Mouse (Mus musculus): ENCODE measurements around the gene Plxna4.

Gene Plxna4

DNA sequence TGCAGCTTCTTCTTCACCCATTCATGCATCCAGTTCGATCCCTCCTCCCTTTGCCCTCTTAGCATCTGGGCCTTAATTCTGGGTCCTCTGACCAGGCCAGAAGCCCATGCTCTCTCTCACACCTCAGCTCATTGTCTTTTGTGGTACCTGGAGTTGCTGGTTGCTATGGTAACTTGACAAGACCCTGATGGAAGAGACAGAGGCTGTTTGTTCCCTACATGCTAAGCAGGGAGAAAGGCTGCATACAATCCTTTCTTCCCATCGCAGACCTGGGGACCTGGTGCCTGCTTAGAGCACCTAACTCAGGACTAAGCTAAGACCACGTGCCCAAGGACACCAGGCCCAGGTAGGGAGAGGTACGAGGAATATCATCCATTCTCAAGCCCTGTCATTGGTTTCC, 443.2 kb downstream of the Plxna4 start:
- DNase-seq = no peak

DNA sequence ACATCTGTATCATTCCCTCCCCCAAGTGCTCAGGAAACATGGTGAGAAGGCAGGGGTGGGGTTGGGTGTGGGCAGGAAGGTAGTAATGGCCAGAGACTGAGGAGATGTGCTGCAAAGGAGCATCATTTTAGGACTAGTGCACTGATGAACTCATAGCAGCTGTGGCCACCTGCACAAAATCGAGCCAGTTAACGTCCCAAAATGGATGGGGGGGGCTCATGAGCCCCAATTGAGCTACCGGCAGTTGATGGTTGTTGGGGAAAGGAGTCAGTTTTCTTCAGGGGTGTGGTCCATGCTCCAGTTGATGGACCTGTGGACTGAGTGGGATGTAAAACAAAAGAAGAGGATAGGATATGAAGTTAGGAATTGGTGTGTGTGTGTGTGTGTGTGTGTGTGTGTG, 448.5 kb downstream of the Plxna4 start:
- DNase-seq = no peak

DNA sequence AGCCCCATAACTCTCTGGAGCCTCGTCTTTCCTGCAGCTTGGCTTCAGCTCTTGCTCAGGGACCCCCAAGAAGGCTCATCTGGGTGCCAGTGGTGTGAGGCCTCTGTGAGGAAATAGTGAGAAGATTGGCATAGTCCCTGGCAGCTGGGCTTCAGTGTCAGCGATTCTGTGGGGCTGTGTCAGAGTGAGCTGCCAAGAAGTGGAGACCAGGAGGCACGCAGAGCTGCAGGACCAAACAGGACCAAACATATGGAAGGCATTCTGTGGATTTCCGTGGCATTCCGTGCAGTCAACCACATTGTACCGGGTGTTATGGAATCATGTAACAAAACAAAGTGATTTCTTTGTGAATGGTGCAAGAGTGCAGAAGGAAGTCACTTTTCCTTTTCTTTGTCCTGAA, 461.1 kb downstream of the Plxna4 start:
- no peak for DNase-seq

DNA sequence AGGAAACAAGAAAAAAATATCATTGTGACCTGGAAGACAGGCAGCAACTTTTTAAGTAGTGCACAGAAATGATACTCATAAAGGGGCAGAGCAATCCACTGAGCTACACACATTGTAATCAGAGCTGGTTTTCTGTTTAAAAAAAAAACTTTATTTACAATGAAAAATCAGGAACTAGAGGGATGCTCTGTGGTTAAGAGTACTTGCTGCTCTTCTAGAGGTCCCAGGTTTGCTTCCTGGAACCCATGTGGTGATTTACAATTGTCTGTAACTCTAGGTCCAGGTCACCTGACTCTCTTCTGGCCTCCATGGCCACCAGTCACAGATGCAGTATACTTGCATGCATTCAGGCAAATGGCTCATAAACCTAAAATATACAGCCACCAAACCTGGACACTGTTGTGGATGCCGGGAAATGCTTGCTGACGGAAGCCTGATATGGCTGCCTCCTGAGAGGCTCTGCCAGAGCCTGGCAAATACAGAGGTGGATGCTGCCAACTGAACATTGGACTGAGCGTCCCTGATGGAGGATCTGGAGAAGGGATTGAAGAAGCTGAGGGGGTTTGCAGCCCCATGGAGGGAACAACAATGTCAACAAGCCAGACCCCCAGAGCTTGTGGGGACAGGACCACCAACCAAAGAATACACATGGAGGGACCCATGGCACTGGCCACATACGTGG, 465.3 kb downstream of the Plxna4 start:
- no peak for DNase-seq

DNA sequence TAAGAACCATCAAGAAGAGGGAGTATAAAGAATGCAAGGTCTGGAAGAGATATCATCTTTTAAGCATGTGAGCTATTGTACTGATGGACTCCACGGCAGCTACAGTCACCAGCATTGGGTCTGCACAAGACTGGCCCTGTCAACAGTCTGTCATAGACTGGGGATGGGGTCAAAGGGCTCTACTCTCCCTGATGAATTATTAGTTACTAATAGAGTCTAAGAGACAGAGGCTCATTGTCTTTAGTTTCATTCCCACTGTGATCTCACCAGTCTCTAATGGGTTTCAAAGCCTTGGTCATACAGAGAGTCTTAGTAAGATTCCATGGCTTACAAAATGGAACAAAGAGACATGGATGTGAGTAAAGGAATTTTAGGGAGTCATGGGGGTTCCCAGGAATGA, 467.1 kb downstream of the Plxna4 start:
- no peak for DNase-seq

DNA sequence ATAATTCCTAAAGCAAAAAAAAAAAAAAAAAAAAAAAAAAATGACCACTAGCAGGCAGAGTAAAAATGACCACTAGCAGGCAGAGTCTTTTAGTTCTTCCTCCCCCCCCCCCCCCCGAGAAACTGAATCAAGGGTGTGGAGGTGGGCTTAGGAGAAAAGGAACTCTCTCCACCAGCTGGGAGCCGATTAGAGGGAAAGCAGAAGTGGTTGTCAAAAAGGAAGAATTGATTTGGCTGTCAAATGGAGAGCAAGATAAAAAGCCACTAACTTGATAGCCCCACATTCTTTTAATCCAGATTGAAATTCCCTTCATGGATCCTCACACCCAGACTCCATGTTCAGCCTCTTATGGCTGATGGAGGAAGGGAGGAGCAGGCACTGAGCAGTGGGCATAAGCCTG, 478.8 kb downstream of the Plxna4 start:
- no peak for DNase-seq

DNA sequence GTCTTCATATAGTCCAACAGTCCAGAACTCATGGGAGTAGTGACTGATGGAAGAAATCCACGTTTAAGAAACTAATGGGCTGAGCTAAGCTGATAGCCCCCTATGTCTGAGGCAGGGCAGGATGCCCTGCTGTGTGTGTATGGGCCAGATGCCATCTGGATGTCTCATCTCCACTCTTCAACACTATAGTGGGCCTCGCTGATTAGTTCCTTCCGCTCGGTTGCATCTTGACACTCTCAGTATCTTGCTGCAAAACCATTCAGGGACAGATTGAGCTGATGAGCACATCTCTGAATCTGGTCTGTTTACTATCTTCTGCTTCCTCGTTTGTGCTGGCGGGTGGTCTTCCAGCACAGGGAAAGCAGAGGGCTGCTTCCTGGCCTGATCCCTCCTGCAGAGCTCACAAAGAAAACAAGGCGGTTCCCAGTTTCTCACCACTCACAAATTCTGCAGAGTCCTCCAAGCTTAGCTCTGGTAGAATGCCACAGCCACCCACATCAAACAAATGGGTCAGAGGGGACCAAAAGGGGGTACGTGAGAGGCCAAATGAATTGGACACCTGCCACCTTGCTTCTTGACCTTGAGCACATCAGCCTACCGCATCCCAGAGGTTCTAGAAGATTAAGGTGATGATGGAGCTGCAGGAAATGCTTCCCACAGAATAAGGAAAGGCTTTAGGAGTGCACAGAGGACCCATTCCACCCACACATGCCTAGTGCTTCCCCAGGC, 482.3 kb downstream of the Plxna4 start:
- DNase-seq = no peak

Measured in thymus, postnatal 25 days (tissue).